Mouse (Mus musculus) liver, embryonic 13.5 days (tissue): ENCODE measurements around the gene Pakap. TPM values are rescaled to one million over a fixed set of nuclear protein-coding genes. Genes with fewer than 3 reads are reported as not detected.

ENCODE experiments used
- ATAC-seq: fragments of 200-750 bp; cut with Nextera tagmentation; 2 replicates; pipeline ENCODE4 v1.8.0; 2017; ENCODE audit warnings: low read depth, mild to moderate bottlenecking, moderate number of reproducible peaks, moderate library complexity
- DNase-seq: peaks from one replicate; pipeline ENCODE4 v3.0.0; 2022
- H3K27ac ChIP-seq: fragments of 300-500 bp; sonication (generic); 2 replicates; pipeline ENCODE4 v1.5.1; 2015; ENCODE audit warnings: moderate library complexity, mild to moderate bottlenecking, inconsistent platforms
- H3K27me3 ChIP-seq: fragments of 300-500 bp; sonication (generic); 2 replicates; pipeline ENCODE4 v1.6.1; 2015; ENCODE audit warnings: mild to moderate bottlenecking, inconsistent platforms
- H3K36me3 ChIP-seq: fragments of 300-500 bp; sonication (generic); 2 replicates; pipeline ENCODE4 v1.6.1; 2015; ENCODE audit warnings: mild to moderate bottlenecking, inconsistent platforms
- H3K4me1 ChIP-seq: fragments of 300-500 bp; sonication (generic); replicated peaks from 2 replicates; pipeline ENCODE4 v1.6.1; 2015; ENCODE audit warnings: inconsistent platforms
- H3K4me2 ChIP-seq: fragments of 300-500 bp; sonication (generic); 2 replicates; pipeline ENCODE4 v1.6.1; 2015; ENCODE audit warnings: inconsistent platforms, mild to moderate bottlenecking, moderate library complexity
- H3K4me3 ChIP-seq: fragments of 300-500 bp; sonication (generic); replicated peaks from 2 replicates; pipeline ENCODE4 v1.5.1; 2015; ENCODE audit warnings: mild to moderate bottlenecking, inconsistent platforms
- H3K9ac ChIP-seq: fragments of 300-500 bp; sonication (generic); 2 replicates; pipeline ENCODE4 v1.6.1; 2015; ENCODE audit warnings: mild to moderate bottlenecking, inconsistent platforms
- H3K9me3 ChIP-seq: fragments of 300-500 bp; sonication (generic); replicated peaks from 2 replicates; pipeline ENCODE4 v1.6.1; 2016; ENCODE audit warnings: inconsistent platforms
- WGBS: fragments of 180-500 bp; shearing (Covaris S2); methylation state at CpG from one replicate; pipeline ENCODE4 v1.1.7; 2015; ENCODE audit not compliant: insufficient replicate concordance; 5-methylcytosine and 5-hydroxymethylcytosine counted together
- polyA plus RNA-seq: library from polyadenylated mRNA; unstranded; fragments of >200 nt; fragmentation: Nextera tagmentation; extraction: Ambion mirVana; gene quantifications from 2 replicates; pipeline ENCODE4 v1.2.1, GENCODE M21; 2015

Gene Pakap
- polyA plus RNA-seq, 1 experiment from 2014 or later = 1.2 TPM

DNA sequence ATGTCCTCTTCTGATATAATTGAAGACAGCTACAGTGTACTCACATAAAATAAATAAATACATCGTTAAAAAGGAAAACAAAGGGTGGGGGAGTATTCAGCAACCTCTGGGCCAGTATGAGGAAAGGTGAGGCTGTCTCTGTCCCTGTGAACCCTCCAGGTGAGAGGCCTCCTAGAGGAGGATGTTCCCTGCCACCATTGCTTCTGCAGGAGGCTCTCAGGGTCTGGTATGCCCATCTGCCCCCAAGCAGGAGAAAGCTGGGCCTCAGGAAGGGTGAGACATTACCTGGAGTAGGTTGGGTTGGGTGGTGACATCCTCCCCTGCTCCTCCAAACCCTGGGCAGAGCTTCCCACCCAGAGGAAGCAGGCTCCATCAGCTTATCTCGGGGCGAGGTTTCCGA, 182.7 kb downstream of the Pakap start:
- 37% methylated on average over 4 of the region's 4 CpGs for WGBS
- H3K27ac ChIP-seq = no peak overlapping the region
- no peak for ATAC-seq

DNA sequence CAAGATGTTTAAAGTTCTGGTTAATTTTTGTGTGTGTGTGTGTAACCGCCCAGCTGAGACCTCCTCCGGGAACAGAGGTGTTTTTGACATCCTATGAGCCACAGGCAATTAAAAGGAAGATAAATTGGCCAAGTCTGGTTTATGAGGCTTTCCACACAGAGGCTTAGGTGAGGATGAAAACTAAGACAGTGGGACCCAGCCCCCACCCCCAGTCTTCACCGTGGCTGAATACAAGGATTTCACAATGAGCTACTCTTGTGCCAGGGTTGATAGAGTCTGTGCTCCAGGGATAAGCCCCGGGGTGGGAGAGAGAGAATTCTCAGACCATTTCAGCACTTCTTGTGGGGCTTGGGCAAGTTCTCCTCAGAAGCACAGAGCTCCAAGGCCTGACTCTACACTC, 183.1 kb downstream of the Pakap start:
- Histone ChIP-seq H3K4me1 (no peaks in the 10 kb centered on the region), H3K36me3 (no peaks in the 10 kb centered on the region), H3K27me3 (no peaks in the 10 kb centered on the region), H3K27ac (no peak overlapping the region), H3K4me3 (no peak overlapping the region), H3K9ac (no peak overlapping the region), H3K4me2 (no peak overlapping the region), H3K9me3 (no peaks in the 10 kb centered on the region)
- ATAC-seq (no peak), DNase-seq (no peak)
- 48% methylated on average over 4 of the region's 4 CpGs for WGBS

More for the DNA sequence above, 182.7 kb downstream of the Pakap start:
- no peak for DNase-seq
- Histone ChIP-seq H3K4me1 (no peaks in the 10 kb centered on the region), H3K9ac (no peak overlapping the region), H3K4me3 (no peak overlapping the region), H3K36me3 (no peaks in the 10 kb centered on the region), H3K4me2 (no peak overlapping the region), H3K27me3 (no peaks in the 10 kb centered on the region), H3K9me3 (no peaks in the 10 kb centered on the region)

DNA sequence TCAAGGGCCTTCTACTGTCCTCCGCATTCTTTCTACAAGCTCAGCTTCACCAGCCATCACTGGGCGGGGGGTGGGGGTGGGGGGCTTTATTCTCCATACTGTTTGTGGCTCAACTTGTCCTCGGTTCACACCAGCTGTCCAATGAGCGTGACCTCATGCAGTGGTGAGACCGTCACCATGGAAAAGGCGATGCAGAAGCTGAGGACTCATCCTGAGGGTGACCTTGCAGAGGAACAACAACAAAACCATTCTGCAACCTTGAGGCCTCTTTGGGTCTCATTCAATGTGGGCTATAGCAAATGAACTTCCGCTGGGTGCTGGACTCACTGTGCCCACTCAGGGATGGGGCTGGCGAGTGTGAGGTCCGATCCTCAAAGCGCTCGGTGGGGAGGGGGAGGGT, 183.6 kb downstream of the Pakap start:
- ATAC-seq (no peak), DNase-seq (no peak)
- no peaks in the 10 kb centered on the region for H3K27me3 ChIP-seq
- H3K4me2 ChIP-seq = no peak overlapping the region
- no peaks in the 10 kb centered on the region for H3K36me3 ChIP-seq
- H3K9me3 ChIP-seq = no peaks in the 10 kb centered on the region
- H3K4me1 ChIP-seq = no peaks in the 10 kb centered on the region
- no peak overlapping the region for H3K9ac ChIP-seq
- no peak overlapping the region for H3K4me3 ChIP-seq
- no peak overlapping the region for H3K27ac ChIP-seq
- 73% methylated on average over 11 of the region's 11 CpGs for WGBS

DNA sequence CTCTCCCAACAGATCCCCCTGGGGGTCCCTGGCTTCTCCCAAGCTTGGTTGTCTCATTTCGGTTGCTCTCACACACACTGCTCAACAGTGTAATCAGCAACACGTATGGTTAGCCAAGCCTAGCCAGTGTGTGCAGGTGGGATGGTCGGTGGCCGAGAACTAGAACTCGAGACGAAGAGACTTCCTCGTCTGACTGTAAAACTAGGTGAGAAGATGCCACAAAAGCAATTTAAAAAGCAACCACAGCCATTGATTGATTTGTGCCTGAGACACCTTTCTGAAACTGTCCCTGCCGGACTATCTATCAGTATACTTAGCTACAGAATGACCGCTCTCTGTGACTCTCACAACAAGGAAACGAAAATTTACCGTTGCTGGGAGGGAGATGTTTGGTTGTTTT, 187.1 kb downstream of the Pakap start:
- Histone ChIP-seq H3K4me3 (no peak overlapping the region), H3K9ac (no peak overlapping the region), H3K27me3 (no peaks in the 10 kb centered on the region), H3K4me2 (no peak overlapping the region), H3K27ac (no peak overlapping the region), H3K9me3 (no peaks in the 10 kb centered on the region), H3K36me3 (no peaks in the 10 kb centered on the region), H3K4me1 (no peaks in the 10 kb centered on the region)
- 77% methylated on average over 11 of the region's 11 CpGs for WGBS
- DNase-seq (no peak), ATAC-seq (no peak)

DNA sequence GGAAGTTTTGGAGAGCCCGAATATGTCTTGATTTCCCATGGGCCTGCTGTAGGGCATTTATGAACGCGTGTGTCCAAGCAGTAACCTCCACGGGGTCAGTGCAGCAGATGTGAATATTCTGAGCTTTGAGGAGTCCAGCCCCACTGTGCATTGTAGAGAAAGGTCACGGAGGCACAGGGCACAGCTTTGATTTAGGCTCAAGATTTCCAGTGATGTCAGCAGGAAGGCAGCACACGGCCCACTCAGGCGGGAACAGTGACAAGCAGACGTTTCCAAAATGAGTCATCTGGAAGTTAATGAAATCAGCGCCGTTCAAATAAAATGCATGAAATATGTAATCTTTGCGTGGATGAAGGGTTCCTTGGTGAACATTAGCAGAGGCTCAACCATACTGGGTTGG, 190.0 kb downstream of the Pakap start:
- H3K4me2 ChIP-seq = no peak overlapping the region
- H3K9ac ChIP-seq = no peak overlapping the region
- no peak for DNase-seq
- H3K27me3 ChIP-seq = no peaks in the 10 kb centered on the region
- no peaks in the 10 kb centered on the region for H3K36me3 ChIP-seq
- no peaks in the 10 kb centered on the region for H3K4me1 ChIP-seq
- H3K4me3 ChIP-seq = no peak overlapping the region
- H3K9me3 ChIP-seq = no peaks in the 10 kb centered on the region
- 75% methylated on average over 11 of the region's 11 CpGs for WGBS
- ATAC-seq = no peak
- no peak overlapping the region for H3K27ac ChIP-seq

DNA sequence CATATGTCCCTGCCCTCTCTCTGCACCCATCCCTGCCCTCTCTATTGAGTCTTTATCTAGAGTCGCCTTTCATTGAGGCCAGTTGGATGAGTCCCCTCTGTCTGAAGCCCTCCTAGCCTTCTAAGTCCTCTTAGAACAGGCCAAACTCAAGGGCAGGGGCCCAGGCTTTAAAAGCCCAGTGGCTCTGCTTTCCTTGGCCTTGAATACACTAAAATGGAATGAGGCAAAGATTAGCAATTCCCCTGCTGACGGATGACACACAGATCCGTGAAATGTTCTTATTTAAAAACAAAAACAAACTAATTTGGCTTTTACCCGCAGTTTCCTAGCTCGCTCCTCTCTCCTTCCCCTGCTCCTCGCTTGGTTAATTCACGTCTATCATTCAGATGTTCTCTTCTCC, 194.4 kb downstream of the Pakap start:
- H3K27ac ChIP-seq = no peak overlapping the region
- H3K27me3 ChIP-seq = no peaks in the 10 kb centered on the region
- no peaks in the 10 kb centered on the region for H3K9me3 ChIP-seq
- no peaks in the 10 kb centered on the region for H3K4me1 ChIP-seq
- H3K4me2 ChIP-seq = no peak overlapping the region
- no peaks in the 10 kb centered on the region for H3K36me3 ChIP-seq
- no peak overlapping the region for H3K4me3 ChIP-seq
- DNase-seq (no peak), ATAC-seq (no peak)
- 64% methylated on average over 7 of the region's 7 CpGs for WGBS
- no peak overlapping the region for H3K9ac ChIP-seq

DNA sequence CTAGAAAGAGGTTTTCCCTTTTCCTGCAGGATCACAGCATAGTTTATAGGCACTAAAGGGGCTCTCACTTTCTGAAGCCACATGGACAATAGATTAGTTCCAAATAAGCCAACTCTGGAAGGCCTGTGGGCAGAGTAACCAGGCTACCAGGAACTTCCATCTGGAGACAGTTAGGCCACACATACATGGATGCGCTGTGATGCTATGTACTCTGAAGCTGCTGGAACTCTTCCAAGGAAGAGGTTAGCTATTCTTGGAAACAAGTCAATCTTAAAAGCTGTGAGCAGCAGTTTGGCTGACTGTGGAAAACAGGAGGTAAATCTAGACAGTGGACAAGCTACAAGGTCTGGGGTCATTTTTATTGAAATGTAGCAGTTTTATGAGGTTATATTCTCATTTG, 196.4 kb downstream of the Pakap start:
- H3K4me3 ChIP-seq = no peak overlapping the region
- no peak overlapping the region for H3K4me2 ChIP-seq
- H3K27ac ChIP-seq = no peak overlapping the region
- H3K9ac ChIP-seq = no peak overlapping the region
- H3K27me3 ChIP-seq = no peaks in the 10 kb centered on the region
- ATAC-seq (no peak), DNase-seq (no peak)
- WGBS = 77% methylated on average over 1 of the region's 1 CpGs
- no peaks in the 10 kb centered on the region for H3K4me1 ChIP-seq
- H3K9me3 ChIP-seq = no peaks in the 10 kb centered on the region
- H3K36me3 ChIP-seq = no peaks in the 10 kb centered on the region

DNA sequence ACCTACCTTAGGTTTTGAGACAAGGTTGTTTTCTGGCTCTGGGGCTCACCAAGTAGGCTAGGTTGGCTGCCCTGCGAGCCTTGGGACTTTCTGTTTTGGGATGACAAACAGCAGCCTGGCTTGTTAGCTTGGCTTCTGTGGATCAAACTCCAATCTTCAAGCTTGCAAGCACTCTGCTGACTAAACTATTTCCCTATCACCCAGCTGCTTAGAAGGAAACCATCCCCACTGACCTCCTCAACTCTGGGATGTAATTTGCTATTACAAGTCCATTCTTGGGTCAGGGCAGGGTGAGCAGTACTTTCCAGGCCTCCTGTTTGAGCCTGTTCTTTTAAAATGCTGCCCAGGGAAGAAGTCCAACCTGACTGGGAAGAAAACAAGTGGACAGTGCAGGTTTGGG, 196.9 kb downstream of the Pakap start:
- H3K4me2 ChIP-seq = no peak overlapping the region
- no peak overlapping the region for H3K27ac ChIP-seq
- H3K9ac ChIP-seq = no peak overlapping the region
- no peak overlapping the region for H3K4me3 ChIP-seq
- H3K4me1 ChIP-seq = no peaks in the 10 kb centered on the region
- no peaks in the 10 kb centered on the region for H3K9me3 ChIP-seq
- no peaks in the 10 kb centered on the region for H3K36me3 ChIP-seq
- no peak for ATAC-seq
- 33% methylated on average over 1 of the region's 1 CpGs for WGBS
- DNase-seq = no peak
- H3K27me3 ChIP-seq = no peaks in the 10 kb centered on the region

DNA sequence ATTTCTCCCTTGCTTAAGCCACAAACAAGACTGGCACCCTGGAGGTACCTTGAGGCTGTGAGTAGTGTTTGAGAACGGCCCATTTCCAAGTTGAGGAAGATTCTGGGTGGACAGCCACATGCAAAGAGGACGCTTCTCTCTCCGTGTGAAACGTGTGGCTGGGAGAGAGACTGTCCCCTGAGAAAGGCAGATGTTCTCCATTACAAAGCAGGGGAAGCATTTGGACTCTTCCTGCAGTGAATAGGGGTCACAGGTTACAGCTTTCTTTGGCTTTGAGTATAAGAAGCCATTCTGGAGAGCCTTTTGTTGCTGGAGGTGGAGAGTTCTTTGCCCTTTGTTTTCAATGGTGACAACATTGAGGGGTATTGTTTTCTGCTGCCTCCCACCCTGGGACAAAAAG, 197.8 kb downstream of the Pakap start:
- no peaks in the 10 kb centered on the region for H3K4me1 ChIP-seq
- no peak overlapping the region for H3K4me2 ChIP-seq
- no peaks in the 10 kb centered on the region for H3K36me3 ChIP-seq
- H3K27ac ChIP-seq = no peak overlapping the region
- H3K9ac ChIP-seq = no peak overlapping the region
- no peak overlapping the region for H3K4me3 ChIP-seq
- DNase-seq (no peak), ATAC-seq (no peak)
- WGBS = 62% methylated on average over 4 of the region's 4 CpGs
- no peaks in the 10 kb centered on the region for H3K9me3 ChIP-seq
- no peaks in the 10 kb centered on the region for H3K27me3 ChIP-seq

DNA sequence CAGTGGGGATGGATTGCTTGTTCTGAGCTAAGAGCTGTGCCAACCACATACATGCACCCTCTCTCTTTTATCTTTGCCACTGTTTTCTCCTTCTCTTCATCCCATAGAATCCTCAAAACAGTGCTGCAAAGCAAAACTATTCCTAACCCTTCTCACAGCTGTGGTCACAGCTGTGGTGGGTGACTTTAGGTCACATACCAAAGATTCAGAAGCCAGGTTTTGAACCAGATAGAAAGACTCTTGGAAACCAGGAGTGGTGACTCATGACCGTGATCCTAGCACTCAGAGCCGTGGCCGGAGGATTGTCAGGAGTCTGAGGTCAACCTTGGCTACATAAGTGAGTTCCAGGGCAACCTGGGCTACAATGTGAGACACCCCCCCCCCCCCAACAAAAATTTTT, 201.0 kb downstream of the Pakap start:
- 68% methylated on average over 3 of the region's 3 CpGs for WGBS
- H3K27me3 ChIP-seq = no peaks in the 10 kb centered on the region
- H3K4me3 ChIP-seq = no peak overlapping the region
- DNase-seq (no peak), ATAC-seq (no peak)
- peaks cover 9% of the 10 kb centered on the region for H3K4me1 ChIP-seq
- H3K9me3 ChIP-seq = no peaks in the 10 kb centered on the region
- no peaks in the 10 kb centered on the region for H3K36me3 ChIP-seq
- H3K27ac ChIP-seq = no peak overlapping the region
- H3K4me2 ChIP-seq = no peak overlapping the region
- H3K9ac ChIP-seq = no peak overlapping the region

DNA sequence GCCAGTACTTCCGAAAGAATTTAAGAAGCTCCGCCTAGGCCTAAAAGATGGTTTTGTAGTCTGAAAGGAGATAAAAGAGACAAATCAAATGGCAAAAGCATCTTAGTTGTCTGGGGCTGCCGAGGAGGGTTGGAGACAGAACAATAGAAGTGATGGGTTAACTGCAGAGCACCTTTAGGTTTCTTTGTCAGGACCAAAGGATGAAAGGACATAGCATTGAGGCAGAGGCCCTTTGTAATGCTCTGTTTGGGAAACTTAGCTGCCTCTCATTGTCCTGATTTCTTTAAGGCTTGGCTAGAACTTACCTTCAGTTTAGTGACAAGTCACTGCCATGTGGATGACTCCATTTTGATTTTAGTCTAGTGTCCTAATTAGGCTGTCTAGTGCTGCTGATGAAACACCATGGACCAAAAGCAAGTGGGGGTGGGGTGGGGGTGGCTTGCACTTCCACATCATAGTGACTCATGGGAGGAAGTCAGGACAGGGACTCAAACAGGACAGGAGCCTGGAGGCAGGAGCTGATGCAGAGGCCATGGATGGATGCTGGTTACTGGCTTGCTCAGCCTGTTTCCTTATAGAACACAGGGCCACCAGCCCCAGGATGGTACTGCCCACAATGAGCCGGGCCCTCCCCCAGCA, 202.3 kb downstream of the Pakap start:
- Histone ChIP-seq H3K27ac (no peak overlapping the region), H3K4me3 (no peak overlapping the region), H3K9ac (no peak overlapping the region), H3K36me3 (no peaks in the 10 kb centered on the region), H3K27me3 (no peaks in the 10 kb centered on the region), H3K9me3 (no peaks in the 10 kb centered on the region), H3K4me2 (no peak overlapping the region), H3K4me1 (peaks cover 17% of the 10 kb centered on the region)
- 73% methylated on average over 4 of the region's 4 CpGs for WGBS
- DNase-seq (no peak), ATAC-seq (no peak)

DNA sequence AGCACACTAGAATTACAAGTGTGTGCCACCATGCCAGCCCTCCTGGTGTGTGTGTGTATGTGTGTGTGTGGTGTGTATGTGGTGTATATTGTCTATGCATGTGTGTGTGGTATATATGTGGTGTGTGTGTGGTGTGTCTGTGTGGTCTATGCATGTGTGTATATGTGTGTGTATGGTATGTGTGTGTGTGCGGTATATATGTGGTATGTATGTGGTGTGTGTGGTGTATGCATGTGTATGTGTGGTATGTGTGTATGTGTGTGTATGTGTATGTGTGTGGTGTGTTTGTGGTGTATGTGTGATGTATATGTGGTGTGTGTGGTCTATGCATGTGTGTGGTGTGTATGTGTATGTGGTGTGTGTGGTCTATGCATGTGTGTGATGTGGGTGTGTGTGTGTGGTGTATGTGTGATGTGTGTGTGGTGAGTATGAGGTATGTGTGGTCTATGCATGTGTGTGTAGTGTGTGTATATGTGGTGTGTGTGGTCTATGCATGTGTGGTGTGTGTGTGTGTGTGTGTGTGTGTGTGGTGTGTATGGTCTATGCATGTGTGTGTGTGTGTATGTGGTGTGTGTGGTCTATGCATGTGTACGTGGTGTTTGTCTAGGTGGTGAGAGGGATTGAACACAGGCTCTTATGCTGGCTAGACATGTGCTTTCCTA, 203.7 kb downstream of the Pakap start:
- DNase-seq = no peak
- Histone ChIP-seq H3K27me3 (no peaks in the 10 kb centered on the region), H3K4me2 (no peak overlapping the region), H3K9ac (no peak overlapping the region), H3K27ac (no peak overlapping the region), H3K4me1 (peaks cover 17% of the 10 kb centered on the region), H3K9me3 (no peaks in the 10 kb centered on the region), H3K4me3 (no peak overlapping the region), H3K36me3 (no peaks in the 10 kb centered on the region)
- no peak for ATAC-seq
- 91% methylated on average over 2 of the region's 2 CpGs for WGBS
